Mouse (Mus musculus) v-Abl transformed pro-B cells (cell line): ENCODE data around the gene Fbxo39.

Source experiments
- in situ Hi-C, 2 experiments: fragments of 400-800 bp; cut with MboI; formaldehyde crosslinking; loops; one replicate each; pipeline ENCODE4 v1.15.1; 2025; ENCODE audit not compliant: unreplicated experiment in 2 of 2

Gene Fbxo39

DNA sequence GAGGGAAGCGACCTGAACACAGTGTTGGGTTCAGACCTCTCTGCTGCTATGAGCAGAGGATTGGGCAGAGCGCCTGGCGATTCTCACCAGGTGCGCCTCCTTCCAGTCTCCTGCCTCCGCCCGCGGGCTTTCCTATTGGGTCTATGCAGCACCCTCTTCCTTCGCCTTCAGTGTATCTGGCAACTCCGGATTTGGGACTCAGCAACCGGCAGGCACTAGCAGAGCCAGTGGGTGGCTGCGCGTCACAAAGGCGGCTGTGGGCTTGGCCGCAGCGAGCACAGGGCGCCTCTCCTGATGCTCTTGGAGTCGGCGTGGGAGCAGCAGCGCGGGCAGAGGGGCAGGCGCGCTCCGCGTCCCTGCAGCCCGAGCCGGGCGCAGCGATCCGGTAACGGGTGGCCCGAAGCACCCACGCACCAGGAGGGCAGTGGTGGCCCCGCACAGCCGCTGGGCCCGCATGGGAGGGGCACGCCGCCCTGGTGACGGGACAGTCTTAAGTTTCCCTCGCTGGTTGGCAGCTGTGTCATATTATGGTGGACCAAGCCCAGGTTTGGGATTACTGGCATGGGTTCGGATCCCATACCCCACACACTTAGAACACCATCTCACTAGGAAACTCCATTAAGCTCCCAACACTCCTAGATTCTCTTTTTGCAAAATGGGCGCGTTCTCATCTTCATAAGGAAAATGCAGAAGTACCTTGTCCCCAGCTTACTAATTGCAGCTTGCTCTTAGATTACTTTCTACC is at the start of gene Fbxo39:
Gene Fbxo39 (plus strand): TSS at position 294 of the 745 bp plus-strand sequence.
- in situ Hi-C loops: no loop called here

GRCm38 (mm10) chr11:72265483-72265882 is 48.8 kb upstream of the Fbxo39 start:
- in situ Hi-C loops: no loop called here

- in situ Hi-C loops: no loop called here
Observed at GRCm38 (mm10) chr11:72266207-72266959, 47.9 kb upstream of the Fbxo39 start.

DNA sequence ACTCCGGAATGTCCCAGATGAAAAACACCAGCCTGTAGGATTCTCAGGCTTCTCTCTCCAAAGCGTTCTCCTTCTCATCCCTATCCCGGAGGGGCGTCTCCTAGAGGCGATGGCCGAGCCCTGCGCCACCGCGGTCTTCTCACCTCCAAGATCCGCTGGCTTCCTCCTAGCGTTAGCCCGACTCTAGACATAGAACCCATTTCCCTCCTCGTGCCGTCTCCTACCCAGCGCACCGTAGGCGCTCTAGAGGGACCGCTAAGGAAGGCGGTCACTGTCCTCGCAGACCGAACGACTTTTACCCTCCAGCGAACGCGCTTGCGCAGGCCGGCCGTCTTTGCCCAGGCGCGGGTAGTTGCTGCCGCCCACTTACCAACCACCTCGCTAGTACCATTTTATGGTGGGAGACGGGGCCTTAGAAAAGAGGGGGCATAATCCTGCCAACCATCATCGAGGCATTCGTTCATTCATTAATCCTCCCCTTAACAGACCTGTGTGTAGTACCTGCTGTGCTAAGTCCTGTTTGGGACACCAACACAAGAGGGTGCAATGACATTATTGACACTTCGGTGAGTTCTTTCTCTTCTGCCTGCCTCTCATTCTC is 47.2 kb upstream of the Fbxo39 start, which contains the start of gene Slc13a5:
Gene Slc13a5 (minus strand): TSS at position 263 of the 601 bp plus-strand sequence.
- in situ Hi-C loops: no loop called here

- in situ Hi-C loops: no loop called here
Observed at GRCm38 (mm10) chr11:72271761-72272160, 42.5 kb upstream of the Fbxo39 start.

DNA sequence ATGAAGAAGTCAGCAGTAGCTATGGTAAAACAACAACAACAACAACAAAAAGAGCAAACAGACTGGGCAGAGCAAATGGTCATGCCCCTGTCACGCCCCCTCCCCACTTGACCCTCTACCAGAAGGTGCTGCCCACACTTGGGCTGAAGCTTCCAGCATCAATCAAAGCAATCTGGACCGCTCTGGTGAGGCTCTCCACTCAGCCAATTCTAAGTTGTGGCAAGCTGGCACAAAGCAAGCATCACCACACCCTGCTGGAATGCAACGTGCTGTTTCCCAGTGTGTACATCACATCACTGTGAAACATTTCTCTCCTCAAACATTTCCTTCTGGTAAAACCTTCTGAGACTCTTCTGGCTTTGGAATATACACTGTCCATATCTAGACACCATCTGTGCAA is 40.9 kb upstream of the Fbxo39 start:
- in situ Hi-C loops: no loop called here

- in situ Hi-C loops: no loop called here
Observed at GRCm38 (mm10) chr11:72281143-72281851, 32.9 kb upstream of the Fbxo39 start.

DNA sequence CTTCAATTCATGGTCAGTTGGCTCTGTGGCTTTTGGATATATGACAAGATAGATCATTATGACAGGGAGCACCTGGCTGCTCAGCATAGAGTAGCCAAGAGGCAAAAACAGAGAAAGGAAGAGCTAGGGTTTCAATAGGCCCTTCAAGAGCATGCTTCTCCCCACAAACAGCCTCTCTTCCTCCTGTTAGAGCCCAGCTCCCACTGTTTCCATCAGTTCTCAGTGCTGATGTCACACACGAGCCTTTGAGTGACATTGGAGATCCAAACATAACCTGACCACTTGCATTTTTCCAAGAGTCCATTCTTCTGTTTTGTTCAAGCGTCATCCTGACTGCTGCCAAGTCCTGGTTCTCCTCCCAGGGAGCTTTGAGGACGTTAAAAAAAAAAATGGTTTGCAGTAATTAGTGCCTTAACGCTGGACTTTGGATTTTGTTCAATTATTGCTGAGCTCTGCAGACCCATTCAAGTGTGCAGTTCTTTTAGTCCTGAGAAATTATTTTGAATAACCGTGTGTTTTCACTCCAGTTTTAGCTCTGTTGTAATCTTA is 32.3 kb upstream of the Fbxo39 start:
- in situ Hi-C loops: no loop called here

- in situ Hi-C loops: no loop called here
Observed at GRCm38 (mm10) chr11:72283486-72284224, 30.6 kb upstream of the Fbxo39 start.

DNA sequence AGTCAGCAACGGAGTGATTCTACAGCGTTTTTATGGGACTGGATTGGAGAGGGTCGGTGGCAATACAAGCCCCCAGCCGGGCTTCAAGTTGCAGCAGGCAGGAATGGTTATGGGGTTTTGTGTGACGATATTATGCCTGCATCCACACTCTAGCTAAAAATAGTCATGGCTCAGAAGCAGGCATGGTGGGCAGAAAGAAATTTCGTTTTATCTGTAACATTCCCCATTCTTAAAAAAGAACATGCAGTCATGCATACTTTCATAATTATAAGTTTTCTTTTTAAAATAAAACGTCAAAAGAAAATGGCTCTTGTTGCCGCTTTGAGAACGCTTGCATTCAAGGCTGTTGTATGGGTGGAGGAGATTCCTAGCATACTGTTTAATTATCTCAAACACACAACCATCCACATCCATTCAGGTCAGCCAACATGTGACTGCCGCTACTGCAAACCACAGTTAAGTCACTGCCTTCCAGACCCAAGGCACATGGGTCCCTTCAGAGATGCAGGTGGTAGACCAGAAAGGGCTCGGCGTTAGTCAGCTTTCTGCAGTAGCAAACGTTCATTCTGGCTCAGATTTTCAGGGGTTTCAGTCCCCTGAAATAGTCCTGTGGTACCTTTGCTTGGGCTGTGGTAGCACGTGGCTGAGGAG is 29.6 kb upstream of the Fbxo39 start:
- in situ Hi-C loops: no loop called here

- in situ Hi-C loops: no loop called here
Observed at GRCm38 (mm10) chr11:72285971-72286480, 28.2 kb upstream of the Fbxo39 start.

GRCm38 (mm10) chr11:72286651-72287050 is 27.6 kb upstream of the Fbxo39 start:
- in situ Hi-C loops: no loop called here

- in situ Hi-C loops: no loop called here
Observed at GRCm38 (mm10) chr11:72287126-72287525, 27.1 kb upstream of the Fbxo39 start.

GRCm38 (mm10) chr11:72287543-72287942 is 26.7 kb upstream of the Fbxo39 start:
- in situ Hi-C loops: no loop called here

GRCm38 (mm10) chr11:72293116-72293515 is 21.1 kb upstream of the Fbxo39 start:
- in situ Hi-C loops: no loop called here

GRCm38 (mm10) chr11:72301334-72301733 is 12.9 kb upstream of the Fbxo39 start, which contains the start of gene Xaf1:
Gene Xaf1, plus strand, starts transcription at chr11:72301629.
- in situ Hi-C loops: no loop called here

GRCm38 (mm10) chr11:72302230-72302629 is 12.0 kb upstream of the Fbxo39 start:
- in situ Hi-C loops: no loop called here

GRCm38 (mm10) chr11:72307461-72307860 is 6.8 kb upstream of the Fbxo39 start:
- in situ Hi-C loops: no loop called here

GRCm38 (mm10) chr11:72308982-72309381 is 5.3 kb upstream of the Fbxo39 start:
- in situ Hi-C loops: no loop called here
